Mouse (Mus musculus) midbrain, embryonic 13.5 days (tissue): ENCODE measurements around the gene Chst5. TPM values are rescaled to one million over a fixed set of nuclear protein-coding genes. Genes with fewer than 3 reads are reported as not detected.
"Not testable (repeated sequence)": the region's sequence is repeated elsewhere in the genome, so short reads cannot be mapped to it uniquely, and the experiment has no call there.

ENCODE experiments used
- ATAC-seq: fragments of 200-750 bp; cut with Nextera tagmentation; 2 replicates; pipeline ENCODE4 v1.8.0; 2017; ENCODE audit warnings: mild to moderate bottlenecking, moderate TSS enrichment, moderate library complexity
- H3K27ac ChIP-seq: fragments of 300-500 bp; sonication (generic); 2 replicates; pipeline ENCODE4 v1.5.1; 2015; ENCODE audit warnings: inconsistent platforms, mild to moderate bottlenecking, moderate library complexity
- H3K27me3 ChIP-seq: fragments of 300-500 bp; sonication (generic); 2 replicates; pipeline ENCODE4 v1.6.1; 2015; ENCODE audit warnings: mild to moderate bottlenecking, inconsistent platforms
- H3K36me3 ChIP-seq: fragments of 300-500 bp; sonication (generic); 2 replicates; pipeline ENCODE4 v1.6.1; 2015; ENCODE audit warnings: mild to moderate bottlenecking, inconsistent platforms
- H3K4me1 ChIP-seq: fragments of 300-500 bp; sonication (generic); replicated peaks from 2 replicates; pipeline ENCODE4 v1.6.1; 2015; ENCODE audit warnings: inconsistent platforms
- H3K4me2 ChIP-seq: fragments of 300-500 bp; sonication (generic); replicated peaks from 2 replicates; pipeline ENCODE4 v1.6.1; 2015; ENCODE audit warnings: moderate library complexity, mild to moderate bottlenecking, inconsistent platforms
- H3K4me3 ChIP-seq: fragments of 300-500 bp; sonication (generic); replicated peaks from 2 replicates; pipeline ENCODE4 v1.5.1; 2015; ENCODE audit warnings: mild to moderate bottlenecking, inconsistent platforms
- H3K9ac ChIP-seq: fragments of 300-500 bp; sonication (generic); replicated peaks from 2 replicates; pipeline ENCODE4 v1.6.1; 2015; ENCODE audit warnings: mild to moderate bottlenecking, inconsistent platforms
- H3K9me3 ChIP-seq: fragments of 300-500 bp; sonication (generic); 2 replicates; pipeline ENCODE4 v1.6.1; 2016; ENCODE audit warnings: mild to moderate bottlenecking, inconsistent platforms
- WGBS: fragments of 180-500 bp; shearing (Covaris S2); methylation state at CpG from one replicate; pipeline ENCODE4 v1.1.7; 2015; 5-methylcytosine and 5-hydroxymethylcytosine counted together
- polyA plus RNA-seq: library from polyadenylated mRNA; unstranded; fragments of >200 nt; fragmentation: Nextera tagmentation; extraction: Ambion mirVana; gene quantifications from 2 replicates; pipeline ENCODE4 v1.2.1, GENCODE M21; 2015

Gene Chst5
- polyA plus RNA-seq, 1 experiment from 2014 or later = 3.1 TPM

DNA sequence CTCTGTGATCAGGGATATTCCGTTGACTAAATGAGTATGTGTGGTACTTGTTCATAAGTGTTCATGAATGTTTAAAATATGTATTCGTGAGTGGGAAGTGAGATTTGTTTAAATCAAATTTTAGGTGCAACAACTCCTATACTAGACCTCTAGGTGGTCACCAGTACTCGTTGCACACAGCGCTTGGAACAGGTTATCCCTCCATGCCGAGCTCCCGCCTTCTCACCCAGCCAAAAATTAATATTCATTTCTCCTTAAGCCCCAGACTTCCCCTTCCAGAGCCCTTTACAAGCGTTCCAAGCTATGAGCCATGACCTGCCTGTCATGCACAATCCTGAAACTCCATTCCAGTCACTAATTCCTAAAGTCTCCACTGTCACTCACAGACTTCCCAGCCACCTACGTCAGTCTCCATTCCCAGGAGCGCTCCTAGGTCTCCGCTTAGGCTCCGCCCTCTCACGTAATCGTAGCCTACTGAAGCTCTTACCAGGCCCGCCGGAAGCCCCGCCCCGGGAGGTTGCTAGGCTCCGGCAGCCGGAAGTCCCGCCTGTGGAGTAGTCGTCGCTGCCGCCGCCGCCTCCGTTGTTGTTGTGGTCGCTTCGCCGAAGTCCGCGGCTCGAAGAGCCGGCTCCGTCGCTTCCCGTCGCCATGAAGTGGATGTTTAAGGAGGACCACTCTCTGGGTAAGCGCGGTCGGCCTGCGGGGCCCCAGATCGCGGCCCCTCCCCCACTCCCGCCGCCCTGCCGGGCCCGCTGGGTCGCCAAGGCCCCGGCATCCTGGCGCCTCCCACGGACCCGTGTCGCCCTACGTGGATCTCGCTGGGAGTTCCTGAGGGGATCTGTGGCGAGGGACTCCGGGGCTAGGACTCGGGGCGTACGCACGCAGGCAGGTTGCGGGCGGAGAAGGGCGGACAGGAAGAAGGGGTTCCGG, 30.2 kb upstream of the Chst5 start, which contains the start of gene Gabarapl2:
Gabarapl2 (plus strand) TSS at position 533 of the 930 bp plus-strand sequence.
- peak; percentile 99 for ATAC-seq
- H3K9ac ChIP-seq = peak within 1 kb of the TSS; percentile 95
- peak within 1 kb of the TSS; percentile 80 for H3K27ac ChIP-seq
- under 1% methylated on average over 65 of the region's 65 CpGs for WGBS
- peaks cover 23% of the 10 kb centered on the region for H3K36me3 ChIP-seq
- peak within 1 kb of the TSS; percentile 100 for H3K4me2 ChIP-seq
- H3K9me3 ChIP-seq = no peaks in the 10 kb centered on the region
- H3K4me3 ChIP-seq = peak within 1 kb of the TSS; percentile 99
- no peaks in the 10 kb centered on the region for H3K27me3 ChIP-seq
- peaks cover 19% of the 10 kb centered on the region for H3K4me1 ChIP-seq

DNA sequence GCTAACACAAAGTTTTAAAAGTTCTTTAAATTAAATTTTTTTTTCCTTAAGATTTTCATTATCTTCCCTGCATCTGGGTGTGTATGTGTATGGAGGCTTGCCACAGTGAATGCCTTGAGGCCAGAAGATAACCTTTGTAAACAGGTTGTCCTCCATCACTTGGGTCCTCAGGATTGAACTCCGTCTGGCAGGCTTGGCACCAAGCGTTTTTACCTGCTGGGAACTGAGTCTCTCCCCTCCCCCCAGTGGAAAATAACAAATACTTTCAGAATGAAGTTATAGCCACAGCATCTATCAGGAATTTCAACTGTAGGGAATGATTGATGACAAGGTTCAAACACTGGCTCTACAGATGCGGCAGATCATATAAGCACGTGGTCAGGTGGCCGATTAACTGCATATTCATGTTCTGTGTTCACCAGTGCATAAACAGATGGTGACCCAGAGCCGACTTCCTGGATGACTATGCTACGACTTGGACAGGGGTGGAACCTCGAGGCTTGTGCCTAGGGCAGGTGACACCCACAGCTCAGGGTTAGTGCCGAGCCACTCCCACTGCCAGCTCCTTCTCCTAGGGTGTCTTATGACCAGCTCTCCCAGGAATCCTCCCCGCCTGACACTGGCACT, 29.4 kb upstream of the Chst5 start:
- Histone ChIP-seq H3K27me3 (no peaks in the 10 kb centered on the region), H3K4me1 (peaks cover 19% of the 10 kb centered on the region), H3K4me2 (peak overlapping the region; percentile 64), H3K4me3 (peak overlapping the region; percentile 99), H3K36me3 (peaks cover 18% of the 10 kb centered on the region), H3K9ac (peak overlapping the region; percentile 54), H3K9me3 (no peaks in the 10 kb centered on the region), H3K27ac (no peak overlapping the region)
- peak; percentile 66 for ATAC-seq
- 13% methylated on average over 10 of the region's 10 CpGs for WGBS

DNA sequence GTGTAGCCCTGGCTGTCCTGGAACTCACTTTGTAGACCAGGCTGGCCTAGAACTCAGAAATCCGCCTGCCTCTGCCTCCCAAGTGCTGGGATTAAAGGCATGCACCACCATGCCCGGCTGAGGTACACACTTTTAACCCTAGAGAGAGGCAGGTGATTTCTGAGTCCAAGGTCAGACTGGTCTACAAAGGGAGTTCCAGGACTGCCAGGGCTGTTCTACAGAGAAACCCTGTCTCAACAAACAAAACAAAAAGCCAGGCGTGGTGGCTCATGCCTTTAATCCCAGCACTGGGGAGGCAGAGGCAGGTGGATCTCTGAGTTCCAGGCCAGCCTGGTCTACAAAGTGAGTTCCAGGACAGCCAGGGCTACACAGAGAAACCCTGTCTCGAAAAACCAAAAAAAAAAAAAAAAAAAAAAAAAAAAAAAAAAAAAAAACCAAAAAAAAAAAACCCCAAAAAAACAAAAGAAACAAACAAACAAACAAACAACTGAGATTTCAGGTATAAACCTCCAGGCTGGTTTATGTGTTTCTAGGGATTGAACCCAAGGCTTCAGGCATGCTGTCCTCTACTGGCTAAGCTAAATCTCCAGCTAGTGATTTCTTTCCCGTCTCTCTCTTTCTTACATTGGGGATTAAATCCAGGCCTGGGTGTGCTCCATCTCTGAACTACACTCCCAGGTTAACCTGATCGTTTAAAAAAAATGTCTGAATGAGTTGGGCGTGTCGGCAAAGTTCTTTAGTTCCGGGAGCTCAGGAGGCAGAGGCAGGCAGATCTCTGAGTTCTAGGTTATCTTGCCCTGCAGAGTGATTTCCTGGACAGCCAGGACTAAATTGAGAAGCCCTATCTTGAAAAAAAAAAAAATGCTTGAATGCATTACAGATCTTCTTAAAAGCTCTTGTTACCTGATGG, 28.1 kb upstream of the Chst5 start:
- not testable (repeated sequence) for H3K27me3 ChIP-seq, H3K4me3 ChIP-seq, H3K4me2 ChIP-seq, H3K36me3 ChIP-seq, H3K27ac ChIP-seq, ATAC-seq, H3K9ac ChIP-seq, H3K9me3 ChIP-seq
- peaks cover 22% of the 10 kb centered on the region for H3K4me1 ChIP-seq
- 84% methylated on average over 9 of the region's 9 CpGs for WGBS

DNA sequence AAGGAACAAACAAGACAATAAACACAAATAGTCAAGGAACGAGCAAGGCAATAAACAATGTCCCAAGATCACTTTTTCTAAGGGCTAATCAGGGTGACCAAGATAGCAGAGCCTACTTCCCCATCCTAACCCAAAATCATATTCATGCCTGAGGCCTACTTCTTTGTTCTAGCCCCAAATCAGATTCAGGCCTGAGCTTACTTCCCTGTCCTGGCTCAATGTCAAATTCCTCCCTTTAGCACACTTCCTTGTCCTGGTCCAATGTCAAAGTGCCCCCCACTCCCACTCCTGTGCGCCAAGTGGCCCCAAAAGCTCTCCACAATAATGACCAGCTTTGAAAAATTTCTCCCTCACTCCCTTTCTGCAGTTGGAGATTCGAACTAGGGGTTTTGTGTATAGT, 26.9 kb upstream of the Chst5 start:
- H3K4me3 ChIP-seq = no peak overlapping the region
- no peak for ATAC-seq
- H3K9ac ChIP-seq = no peak overlapping the region
- H3K36me3 ChIP-seq = no peaks in the 10 kb centered on the region; the same call in 1 of the 2 replicates
- peaks cover 32% of the 10 kb centered on the region for H3K4me1 ChIP-seq
- no peaks in the 10 kb centered on the region for H3K9me3 ChIP-seq
- H3K4me2 ChIP-seq = no peak overlapping the region
- WGBS = 72% methylated on average over 3 of the region's 3 CpGs
- H3K27me3 ChIP-seq = no peaks in the 10 kb centered on the region
- H3K27ac ChIP-seq = no peak overlapping the region

DNA sequence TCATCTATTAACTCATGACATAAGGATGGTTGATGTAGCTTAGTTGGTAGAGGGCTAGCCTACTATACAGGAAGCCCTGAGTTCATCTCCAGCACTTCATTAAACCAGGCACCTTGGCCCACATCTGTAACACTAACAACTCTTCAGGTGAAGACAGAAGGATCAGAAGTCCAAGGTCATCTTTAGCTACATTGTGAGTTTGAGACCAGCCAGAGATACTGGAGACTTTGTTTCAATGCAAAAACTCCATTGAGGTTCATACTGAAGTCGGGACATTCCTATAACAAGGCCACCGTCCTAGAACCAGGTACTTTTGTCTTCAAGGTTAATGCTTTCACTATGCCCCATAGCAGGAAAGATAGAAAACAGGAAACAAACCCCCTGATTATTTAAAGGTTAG, 24.0 kb upstream of the Chst5 start:
- peak; percentile 16; the same call in 1 of the 2 replicates for ATAC-seq

DNA sequence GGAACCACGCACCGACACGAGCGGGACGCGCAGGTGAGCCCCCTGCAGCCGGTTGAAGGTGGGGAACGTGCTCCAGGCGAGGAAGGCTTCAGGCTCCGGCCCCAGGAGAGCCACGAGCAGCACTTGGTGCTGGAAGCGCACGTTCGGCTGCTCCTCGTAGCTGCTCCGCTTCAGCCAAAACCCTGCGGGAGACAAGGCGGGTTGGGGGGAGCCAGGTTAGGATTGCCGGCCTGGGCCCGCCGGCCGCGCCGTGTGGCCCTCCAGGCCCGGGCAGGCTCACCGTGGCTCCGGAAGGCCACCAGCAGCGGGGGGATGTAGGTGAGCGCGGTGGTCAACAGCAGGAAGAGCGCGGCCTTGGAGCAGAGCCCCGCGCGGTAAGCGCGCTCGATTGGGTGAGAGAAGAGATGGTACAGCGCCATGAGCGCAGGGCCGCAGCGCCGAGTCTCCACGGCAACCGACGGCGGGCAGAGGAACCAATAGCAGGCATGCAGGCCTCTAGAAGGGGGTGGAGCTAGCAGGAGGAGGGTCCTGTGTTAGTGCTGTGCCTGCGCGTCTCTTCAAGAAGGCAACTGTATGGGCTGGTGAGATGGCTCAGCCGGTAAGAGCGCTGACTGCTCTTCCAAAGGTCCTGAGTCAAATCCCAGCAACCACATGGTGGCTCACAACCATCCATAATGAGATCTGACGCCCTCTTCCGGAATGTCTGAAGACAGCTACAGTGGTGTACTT, 23.3 kb upstream of the Chst5 start, which contains the start of gene Tmem231:
Tmem231 (minus strand) TSS at position 534 of the 729 bp plus-strand sequence.
- peak within 1 kb of the TSS; percentile 87 for H3K4me2 ChIP-seq
- no peaks in the 10 kb centered on the region for H3K36me3 ChIP-seq
- no peaks in the 10 kb centered on the region for H3K27me3 ChIP-seq
- peaks cover 20% of the 10 kb centered on the region for H3K4me1 ChIP-seq
- peak within 1 kb of the TSS; percentile 84 for H3K9ac ChIP-seq
- peak within 1 kb of the TSS; percentile 93 for H3K27ac ChIP-seq
- H3K9me3 ChIP-seq = no peaks in the 10 kb centered on the region
- peak within 1 kb of the TSS; percentile 71 for H3K4me3 ChIP-seq
- ATAC-seq = peak; percentile 100
- WGBS = under 1% methylated on average over 53 of the region's 53 CpGs

More for the DNA sequence above, 24.0 kb upstream of the Chst5 start:
- H3K9ac ChIP-seq = no peak overlapping the region
- H3K4me1 ChIP-seq = peaks cover 20% of the 10 kb centered on the region
- WGBS = 85% methylated on average over 2 of the region's 2 CpGs
- 0 out of 2 replicates have a peak overlapping the region, but pooled peaks have one; percentile 60 for H3K27ac ChIP-seq
- H3K27me3 ChIP-seq = no peaks in the 10 kb centered on the region
- peak overlapping the region; percentile 87 for H3K4me2 ChIP-seq
- H3K9me3 ChIP-seq = no peaks in the 10 kb centered on the region
- 0 out of 2 replicates have a peak overlapping the region, but pooled peaks have one; percentile 71 for H3K4me3 ChIP-seq
- no peaks in the 10 kb centered on the region for H3K36me3 ChIP-seq

DNA sequence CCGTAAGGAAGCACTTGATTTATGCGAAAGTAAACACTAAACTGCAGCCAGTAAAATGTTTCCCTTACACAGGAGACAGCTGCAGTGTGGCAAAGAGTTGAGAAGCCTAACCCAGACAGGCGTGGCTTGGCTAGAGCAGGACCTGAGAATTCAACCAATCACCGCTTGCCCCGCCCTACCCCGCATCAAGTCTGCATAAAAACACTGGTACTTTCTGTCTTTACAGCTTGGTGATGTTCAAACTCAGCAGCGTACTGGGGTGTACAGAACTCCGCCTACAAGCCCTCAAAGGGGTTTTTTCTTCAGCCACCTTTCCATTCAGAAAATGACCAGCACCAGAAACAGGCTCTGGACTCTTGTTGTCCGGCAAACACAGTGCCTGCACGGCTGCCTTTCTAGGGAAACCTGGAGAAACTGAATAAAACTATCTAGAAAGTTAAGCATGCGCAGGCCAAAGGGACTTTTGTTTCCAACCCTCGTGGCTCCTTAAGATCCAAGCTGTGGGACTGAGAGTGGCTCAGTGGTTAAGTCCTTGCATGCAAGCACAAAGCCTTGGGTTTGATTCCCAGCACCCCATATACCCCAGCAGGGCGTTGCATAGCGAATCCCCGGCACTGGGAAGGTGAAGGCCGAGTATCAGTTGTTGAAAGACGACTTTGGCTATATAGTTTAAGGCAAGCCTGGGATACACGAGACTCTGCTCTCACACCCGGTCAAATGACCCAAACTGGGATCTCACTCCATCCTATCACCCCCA, 22.5 kb upstream of the Chst5 start:
- WGBS = 29% methylated on average over 19 of the region's 19 CpGs
- ATAC-seq = no peak
- H3K4me2 ChIP-seq = peak overlapping the region; percentile 87
- peak overlapping the region; percentile 71 for H3K4me3 ChIP-seq
- H3K36me3 ChIP-seq = no peaks in the 10 kb centered on the region
- peak overlapping the region; percentile 93 for H3K27ac ChIP-seq
- H3K4me1 ChIP-seq = peaks cover 20% of the 10 kb centered on the region
- no peaks in the 10 kb centered on the region for H3K27me3 ChIP-seq
- no peaks in the 10 kb centered on the region for H3K9me3 ChIP-seq
- peak overlapping the region; percentile 84 for H3K9ac ChIP-seq

DNA sequence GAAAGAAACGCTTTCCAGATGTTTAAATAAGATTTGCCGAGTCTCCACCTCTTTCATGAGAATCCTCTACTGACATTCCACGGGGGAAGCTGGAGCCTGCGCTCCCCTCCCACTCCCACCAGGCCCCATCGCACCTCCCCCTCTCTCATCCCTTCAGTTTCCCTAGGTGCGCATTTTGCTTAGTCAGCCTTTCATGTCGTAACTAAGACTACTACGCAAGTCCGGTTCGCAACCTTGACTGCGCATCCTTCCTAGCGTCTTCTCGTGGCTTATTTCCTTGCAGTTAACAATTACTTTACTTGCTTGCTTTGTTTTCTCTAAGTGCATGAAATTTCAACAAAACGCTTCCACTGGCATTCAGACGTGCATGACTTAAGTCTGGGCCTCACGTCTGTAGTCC, 21.5 kb upstream of the Chst5 start:
- Histone ChIP-seq H3K27ac (no peak overlapping the region), H3K4me1 (peaks cover 20% of the 10 kb centered on the region), H3K27me3 (no peaks in the 10 kb centered on the region), H3K4me3 (no peak overlapping the region), H3K4me2 (no peak overlapping the region), H3K36me3 (no peaks in the 10 kb centered on the region; the same call in 1 of the 2 replicates), H3K9ac (no peak overlapping the region), H3K9me3 (no peaks in the 10 kb centered on the region)
- 83% methylated on average over 16 of the region's 16 CpGs for WGBS
- ATAC-seq = no peak

DNA sequence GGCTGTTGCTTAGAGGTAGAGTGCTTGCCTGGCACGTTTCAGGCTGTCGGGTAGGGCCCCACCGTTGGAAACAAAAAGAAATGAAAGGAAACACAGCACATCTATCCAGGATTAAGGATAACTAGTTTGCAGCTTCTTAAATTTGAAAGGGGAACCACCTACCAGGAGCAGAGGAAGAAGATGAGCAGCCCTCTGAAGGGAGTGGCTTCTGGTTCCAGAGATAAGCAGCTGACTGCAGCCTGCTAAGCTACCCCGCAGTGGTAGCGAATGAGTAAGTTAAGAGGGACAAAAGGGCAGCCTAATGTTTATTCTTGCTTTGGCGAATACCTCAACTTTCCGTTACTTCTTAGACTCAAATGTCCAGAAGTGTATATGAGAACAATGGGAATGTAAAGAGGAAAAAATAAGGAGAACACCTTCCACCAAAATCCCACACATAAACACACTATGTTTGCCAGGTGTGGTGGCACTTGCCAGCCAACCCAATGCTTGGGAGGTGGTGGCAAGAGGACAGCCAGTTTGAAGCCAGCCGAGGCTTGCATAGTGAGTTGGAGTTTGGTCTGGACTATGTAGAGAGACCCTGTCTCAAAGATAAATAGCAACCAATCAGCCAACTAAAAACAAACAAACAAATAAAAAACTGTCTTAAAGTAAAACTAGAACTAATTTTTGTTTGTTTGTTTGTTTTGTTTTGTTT, 19.5 kb upstream of the Chst5 start:
- Histone ChIP-seq H3K9ac (no peak overlapping the region), H3K4me2 (no peak overlapping the region), H3K27ac (no peak overlapping the region), H3K4me3 (no peak overlapping the region), H3K36me3 (no peaks in the 10 kb centered on the region; the same call in 1 of the 2 replicates), H3K4me1 (peaks cover 20% of the 10 kb centered on the region), H3K9me3 (no peaks in the 10 kb centered on the region), H3K27me3 (no peaks in the 10 kb centered on the region)
- 74% methylated on average over 8 of the region's 8 CpGs for WGBS
- ATAC-seq = no peak

DNA sequence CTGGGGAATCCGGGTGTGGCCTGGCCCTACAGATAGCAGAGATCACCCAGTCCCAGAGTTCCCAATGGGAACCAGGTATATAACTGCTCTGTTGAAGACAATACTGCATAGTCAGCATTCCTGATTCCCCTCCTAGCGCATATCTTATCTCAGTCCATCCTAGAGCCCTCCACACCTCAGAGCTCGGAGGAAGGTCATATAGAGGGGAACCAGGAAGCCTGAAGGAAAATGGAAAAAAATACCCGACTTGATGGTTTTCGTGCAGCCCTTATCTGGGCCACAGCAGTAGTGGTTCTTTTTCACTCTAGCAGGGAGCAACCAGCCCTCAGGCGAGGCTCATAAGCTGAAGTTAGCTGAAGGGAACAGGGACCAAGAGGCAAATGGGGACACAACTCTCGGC, 14.7 kb upstream of the Chst5 start:
- no peak overlapping the region for H3K27ac ChIP-seq

More for the DNA sequence above, 14.7 kb upstream of the Chst5 start:
- no peaks in the 10 kb centered on the region for H3K27me3 ChIP-seq
- 86% methylated on average over 7 of the region's 7 CpGs for whole genome bisulfite sequencing
- ATAC-seq = no peak
- no peak overlapping the region for H3K4me2 ChIP-seq
- H3K4me3 ChIP-seq = no peak overlapping the region
- H3K9ac ChIP-seq = no peak overlapping the region
- no peaks in the 10 kb centered on the region; the same call in 1 of the 2 replicates for H3K36me3 ChIP-seq
- H3K4me1 ChIP-seq = no peaks in the 10 kb centered on the region
- no peaks in the 10 kb centered on the region for H3K9me3 ChIP-seq
